Mouse (Mus musculus) c-Kit-negative CD71-positive TER-119-positive erythroid progenitor cells, embryonic 14.5 days (primary cell): ENCODE results near the gene Pusl1.

Experiments
- DNase-seq: peaks from one replicate; pipeline ENCODE4 v3.0.0-alpha.2; 2013; ENCODE audit warnings: low read depth, low spot score

The Pusl1 gene

DNA sequence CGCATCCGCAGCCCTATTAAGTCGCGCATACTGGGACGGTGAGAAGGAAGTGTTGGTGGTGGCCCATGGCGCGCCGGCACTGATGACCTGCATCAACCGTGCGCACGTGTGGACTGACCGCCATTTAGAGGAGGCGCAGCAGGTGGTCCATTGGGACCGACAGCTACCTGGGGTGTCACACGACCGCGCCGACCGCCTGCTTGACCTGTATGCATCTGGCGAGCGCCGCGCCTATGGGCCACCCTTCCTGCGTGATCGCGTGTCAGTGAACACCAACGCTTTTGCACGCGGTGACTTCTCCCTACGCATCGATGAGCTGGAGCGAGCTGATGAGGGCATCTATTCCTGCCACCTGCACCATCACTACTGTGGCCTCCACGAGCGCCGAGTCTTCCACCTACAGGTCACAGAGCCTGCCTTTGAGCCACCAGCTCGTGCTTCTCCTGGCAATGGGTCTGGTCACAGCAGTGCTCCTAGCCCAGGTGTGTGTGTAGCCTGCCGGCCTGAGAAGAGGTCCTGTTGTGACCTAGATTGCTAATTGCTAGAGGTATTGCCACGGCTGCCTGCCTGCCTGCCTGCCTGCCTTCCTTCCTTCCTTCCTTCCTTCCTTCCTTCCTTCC is 49.8 kb downstream of the Pusl1 start:
- no peak for DNase-seq

GRCm38 (mm10) chr4:155841003-155841454 is 50.6 kb downstream of the Pusl1 start:
- no peak for DNase-seq

DNA sequence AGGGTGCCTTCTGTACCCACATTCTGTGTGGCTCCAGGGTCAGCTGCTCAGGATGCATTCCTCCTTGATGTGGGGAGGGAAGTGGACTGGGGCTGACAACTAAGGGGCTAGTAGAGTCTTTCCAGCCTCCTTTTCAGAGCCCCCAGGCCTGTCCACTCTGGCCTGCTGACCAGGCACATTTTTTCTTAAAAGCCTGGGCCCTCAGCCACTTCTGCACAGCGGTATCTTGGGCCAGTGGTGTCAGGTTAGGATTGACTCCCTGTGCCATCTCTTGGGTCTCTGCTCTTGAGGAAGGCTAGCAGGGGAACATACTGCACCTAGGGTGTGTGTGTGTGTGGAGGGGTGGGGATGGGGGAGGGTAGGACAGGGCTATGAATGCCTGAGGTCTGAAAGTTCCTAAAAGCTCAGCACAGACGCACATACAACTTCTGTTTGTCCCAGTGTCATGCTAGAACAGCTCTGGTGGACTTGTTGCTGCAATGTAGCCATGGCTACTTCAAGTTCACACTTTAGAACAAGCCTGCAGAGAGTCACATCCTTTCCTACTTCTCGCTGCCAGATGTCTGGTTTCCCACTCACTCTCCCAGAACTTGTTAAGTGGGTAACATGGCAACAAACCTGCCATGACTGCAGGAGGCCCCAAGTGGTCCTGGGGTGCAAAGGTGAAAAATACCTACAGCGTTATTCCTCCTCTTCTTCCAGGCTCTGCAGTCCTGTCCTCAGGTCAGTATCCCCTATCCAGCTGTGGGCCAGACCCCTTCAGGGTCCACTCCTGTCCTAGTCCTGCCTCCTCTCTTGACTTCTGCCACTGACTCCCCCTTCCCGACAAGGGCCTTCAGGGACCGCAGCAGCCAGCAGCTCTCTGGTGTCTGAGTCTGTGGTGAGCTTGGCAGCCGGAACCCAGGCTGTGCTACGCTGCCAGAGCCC is 51.2 kb downstream of the Pusl1 start:
- DNase-seq, result no peak

GRCm38 (mm10) chr4:155839483-155839910 is 52.1 kb downstream of the Pusl1 start, which contains the start of gene Mxra8:
Mxra8 (plus strand) TSS chr4:155839680.
- DNase-seq, result no peak

GRCm38 (mm10) chr4:155838187-155839153 is 53.1 kb downstream of the Pusl1 start:
- no peak for DNase-seq
